Mouse (Mus musculus) naive thymus-derived CD4-positive, alpha-beta T cell, adult 2 months (primary cell): Measurements from ENCODE around the gene Uba52.

Experiments
- DNase-seq: peaks from one replicate; pipeline ENCODE4 v3.0.0-alpha.2; 2011; ENCODE audit warnings: low read depth

Uba52 gene

DNA sequence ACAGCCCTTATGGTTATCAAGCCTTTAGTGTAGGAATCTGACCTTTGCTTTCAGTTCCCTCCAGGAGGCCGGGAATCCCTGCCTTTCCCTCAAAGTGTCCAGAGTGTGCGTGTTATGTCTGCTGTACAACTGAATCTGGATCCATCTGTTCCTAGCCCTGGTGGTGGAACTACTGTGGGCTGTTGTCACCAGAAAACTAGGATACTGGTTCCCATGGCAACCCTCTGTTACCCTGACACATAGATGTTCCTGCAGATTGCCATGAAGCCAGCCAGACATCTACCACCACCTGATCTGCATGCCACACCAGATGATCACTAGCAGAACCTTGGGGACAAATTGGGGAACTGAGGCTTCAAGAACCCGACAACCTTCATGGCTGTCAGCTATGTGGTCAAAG lies 28.7 kb downstream of the Uba52 start:
- no peak for DNase-seq

DNA sequence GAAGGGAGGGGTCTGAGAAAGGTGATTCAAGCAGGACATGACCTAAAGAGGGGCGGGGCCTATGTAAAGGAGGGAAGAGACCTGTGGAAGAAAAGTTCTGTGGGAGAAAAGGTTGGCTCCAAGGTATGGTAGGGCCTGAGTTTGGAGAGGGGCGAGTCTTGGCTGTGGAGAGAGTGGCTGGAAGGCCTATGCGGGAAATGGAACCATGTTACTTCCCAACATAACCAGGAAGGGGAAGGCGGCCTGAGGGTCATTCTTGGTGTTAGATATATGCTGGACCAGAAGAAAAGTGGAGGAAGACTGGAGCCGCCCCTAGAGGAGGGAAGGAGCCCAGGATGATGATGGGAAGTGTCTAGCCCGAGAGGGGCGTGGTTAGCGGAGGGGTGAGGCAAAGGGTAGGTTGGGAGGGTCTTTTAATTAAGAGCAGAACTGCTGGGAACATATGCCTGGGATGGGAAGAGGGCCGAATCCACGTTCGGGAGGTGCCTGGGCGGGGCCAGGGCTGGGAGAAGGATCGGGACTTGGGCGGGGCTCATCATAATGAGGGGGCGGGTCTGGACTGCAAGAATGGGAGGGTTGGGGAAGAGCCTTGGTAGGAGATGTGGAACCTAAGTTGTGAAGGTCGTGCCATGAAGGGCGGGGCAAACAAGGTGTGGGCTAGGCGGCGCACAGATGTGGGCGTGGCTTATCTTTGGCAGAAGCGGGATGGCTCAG lies 33.2 kb downstream of the Uba52 start:
- peak; percentile 50 for DNase-seq

DNA sequence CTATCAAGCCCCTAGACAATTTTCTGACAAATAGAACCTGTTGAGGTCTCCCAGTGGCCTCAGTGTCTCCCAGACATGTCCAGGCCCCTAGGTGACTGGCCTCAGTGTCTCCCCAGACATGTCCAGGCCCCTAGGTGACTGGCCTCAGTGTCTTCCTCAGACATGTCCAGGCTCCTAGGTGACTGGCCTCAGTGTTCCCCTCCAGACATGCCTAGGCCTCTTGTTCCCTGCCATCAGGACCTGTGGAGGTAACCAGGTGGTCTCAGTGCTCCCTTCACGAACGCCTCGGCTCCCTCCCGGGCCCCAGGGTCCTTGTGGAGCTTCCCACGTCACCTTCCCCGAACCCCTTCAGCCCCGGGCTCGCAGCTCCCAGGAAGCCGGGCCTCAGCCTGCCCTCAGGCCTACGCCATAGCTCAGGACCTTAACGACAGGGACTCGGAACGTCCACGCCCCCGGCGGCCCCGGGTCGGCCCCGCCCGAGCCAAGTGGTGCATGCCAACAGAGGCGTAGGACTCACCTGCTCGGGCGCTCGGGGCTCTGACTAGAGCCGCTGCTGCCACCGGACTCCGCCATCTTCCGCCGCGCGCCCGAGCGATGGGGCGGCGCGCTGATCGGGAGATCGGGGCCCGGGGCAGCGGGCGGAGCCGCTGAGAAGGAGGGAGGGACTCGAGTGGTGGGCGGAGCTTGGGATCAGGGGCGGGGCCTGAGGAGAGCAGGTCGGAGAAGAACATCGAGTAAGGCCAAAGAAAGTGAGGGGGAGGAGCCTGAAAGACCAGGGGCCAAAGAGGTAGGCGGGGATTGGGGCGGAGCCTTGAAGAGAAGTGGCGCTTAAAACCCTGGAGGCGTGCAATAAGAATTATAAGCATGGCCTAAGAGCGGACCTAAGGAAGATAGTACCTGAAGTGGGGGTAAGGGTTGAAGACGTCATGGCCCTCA lies 34.0 kb downstream of the Uba52 start, which contains the start of gene Klhl26:
Gene Klhl26, minus strand, starts transcription at position 636 of the 936 bp plus-strand sequence.
- DNase-seq = peak; percentile 96

DNA sequence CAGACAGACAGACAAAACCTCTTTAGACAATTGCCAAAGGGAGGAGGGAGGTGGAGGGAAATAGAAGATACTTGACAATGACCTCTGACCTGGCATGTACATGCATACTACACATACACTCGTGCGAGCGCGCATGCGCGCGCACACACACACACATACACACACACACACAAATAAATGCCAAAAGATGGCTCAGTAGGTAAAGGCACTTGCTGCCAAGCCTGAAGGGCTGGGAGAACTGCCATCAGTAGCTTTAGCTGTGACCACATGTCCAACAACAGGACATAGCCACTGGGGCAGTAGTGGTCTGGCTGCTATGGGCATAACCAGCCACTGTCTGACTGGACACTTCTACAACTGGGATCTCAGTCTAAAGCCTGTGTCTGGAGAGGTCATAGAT lies 38.7 kb downstream of the Uba52 start:
- no peak for DNase-seq

DNA sequence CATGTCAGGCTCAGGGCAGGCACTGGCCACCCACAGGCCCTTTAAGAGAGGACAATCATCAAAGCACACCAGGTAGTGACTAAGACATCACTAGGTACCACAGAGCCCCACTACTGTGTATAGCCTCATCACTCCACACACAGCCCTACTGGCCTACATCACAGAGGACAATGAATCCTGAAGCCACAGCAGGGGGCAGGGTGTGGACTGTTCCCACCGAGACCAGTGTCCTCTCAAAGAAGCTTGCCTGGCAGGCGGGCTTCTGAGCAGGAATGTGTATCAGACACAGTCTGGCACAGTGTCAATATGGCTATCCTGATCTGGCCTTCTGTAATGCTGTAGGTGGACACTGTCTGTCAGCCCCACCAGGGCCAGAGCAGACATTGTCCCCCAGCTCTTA lies 40.7 kb downstream of the Uba52 start:
- DNase-seq = no peak

DNA sequence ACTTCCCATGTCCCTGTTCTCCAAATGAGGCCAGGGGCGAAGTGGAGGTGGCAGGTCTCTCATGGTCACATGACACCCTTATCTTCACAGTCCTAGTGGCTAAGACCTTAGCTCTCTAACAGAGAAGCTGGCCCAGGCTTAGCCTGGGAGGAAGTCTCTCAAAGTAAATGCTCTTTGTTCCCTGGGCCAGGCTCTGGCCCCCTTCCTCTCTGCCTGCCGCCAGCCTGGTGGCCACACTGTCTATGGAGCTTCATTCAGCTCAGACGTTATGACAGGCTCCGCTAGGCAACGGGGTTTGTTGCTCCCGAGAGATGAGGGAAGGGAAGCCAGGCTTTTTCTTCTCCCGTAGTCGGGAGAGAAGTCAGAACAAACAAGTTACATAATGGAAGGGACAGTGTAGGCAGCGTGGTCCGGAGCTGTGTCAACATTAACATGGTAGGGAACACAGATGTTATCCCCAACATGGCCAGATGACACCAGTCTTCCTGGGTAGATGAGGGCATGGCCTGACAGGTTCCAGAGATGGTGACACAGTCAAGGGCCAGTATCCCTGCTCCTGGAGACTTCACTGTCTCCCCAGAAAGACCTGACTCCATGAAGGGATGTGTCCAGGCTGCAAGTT lies 41.2 kb downstream of the Uba52 start:
- no peak for DNase-seq

DNA sequence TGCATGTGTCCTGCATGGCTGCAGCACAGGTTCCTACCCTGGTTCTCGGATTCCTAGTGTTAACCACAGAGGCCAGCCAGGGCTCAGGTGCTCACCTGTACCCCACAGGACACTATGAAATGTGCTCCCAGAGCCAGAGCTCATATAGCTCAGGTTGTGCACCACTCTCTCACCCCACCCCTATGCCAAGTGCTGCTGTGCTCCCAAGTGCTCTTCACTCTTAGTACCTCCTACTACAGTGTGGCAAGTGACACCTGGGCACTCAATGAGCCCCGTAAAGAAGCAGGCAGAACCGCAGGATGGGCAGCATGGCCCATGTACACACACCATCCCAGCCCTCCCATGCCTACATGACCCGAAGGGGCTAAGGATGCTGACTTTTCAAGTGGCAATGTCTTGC lies 41.9 kb downstream of the Uba52 start:
- DNase-seq = no peak

DNA sequence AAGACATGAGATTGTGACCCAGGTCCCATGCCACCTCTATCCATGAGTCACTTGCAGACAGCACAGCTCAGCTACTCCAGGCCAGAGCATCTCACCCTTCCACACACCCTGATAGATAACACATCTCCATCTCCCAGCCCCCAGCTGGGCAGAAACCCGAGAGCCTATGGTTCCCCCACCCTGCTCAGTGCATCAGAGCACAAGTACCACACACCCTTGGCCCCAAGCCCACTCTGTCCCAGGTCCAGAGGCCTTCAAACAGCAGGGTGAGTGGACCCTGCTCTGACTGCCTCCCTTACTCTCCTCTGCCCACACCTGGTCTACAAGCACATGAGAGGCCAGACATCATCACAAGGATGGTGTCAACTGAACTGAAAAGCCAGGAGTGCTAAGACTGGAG lies 42.7 kb downstream of the Uba52 start:
- DNase-seq = no peak

DNA sequence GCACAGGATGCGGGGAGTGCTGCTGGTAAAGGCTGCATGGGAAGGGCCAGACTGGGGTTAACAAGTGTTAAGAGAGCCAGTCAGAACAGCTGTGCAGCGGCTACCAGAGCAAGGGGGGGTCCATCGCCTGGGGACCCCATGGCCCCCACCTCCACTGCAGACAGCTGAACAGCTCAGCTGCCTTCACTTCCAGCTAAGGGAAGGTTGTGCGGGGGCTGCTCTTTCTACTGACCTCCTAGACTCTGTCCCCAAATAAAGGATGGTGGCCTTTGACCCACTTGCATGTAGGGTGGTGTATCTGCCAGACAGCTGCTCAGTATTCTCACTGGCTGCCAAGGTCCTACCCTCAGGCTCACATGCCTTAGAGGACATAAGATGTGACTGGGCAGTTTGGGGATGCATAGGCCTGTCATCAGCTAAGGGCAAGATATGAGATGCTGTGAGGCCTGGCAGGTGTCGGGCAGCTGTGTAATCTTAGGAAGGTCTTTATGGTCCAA lies 43.3 kb downstream of the Uba52 start:
- no peak for DNase-seq

DNA sequence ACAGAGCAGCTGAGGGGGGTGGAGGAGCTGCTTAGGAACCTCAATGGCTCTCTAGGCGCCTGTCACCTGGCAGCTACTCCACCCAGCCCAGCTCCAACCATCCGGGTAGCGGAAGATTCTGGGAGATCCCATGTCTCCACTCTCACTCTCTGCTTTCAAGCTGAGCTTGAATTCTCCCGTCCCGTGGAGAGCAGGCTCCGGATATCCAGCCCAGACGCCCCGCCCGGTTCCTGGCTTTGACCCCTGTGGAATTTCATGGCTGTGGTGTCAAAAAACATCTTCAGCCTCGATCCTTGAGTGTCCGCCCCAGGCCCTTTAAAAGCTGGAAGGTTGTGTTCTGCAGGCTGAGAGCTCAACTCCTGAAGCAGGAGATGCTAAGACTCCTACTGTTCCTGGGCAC lies 43.8 kb downstream of the Uba52 start:
- DNase-seq = no peak

DNA sequence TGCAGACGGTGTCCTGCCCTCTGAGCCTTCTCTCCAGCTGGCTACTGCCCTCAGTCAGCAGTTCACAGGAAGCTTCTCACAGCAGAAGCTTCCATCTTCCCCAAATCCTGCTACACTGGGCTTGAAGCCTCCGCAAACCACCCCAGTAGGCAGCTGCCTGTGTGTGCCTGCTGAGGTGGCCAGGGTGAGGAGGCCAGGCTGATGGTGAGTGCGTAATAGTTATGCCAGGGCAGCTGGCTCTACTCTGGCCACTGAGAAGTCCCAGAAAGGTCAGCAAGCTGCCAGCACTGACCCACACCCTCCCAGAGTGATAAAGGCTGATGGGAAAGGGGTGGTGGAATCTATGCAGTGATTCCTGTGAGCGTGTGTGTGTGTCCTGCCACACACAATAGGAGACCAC lies 44.3 kb downstream of the Uba52 start:
- no peak for DNase-seq

DNA sequence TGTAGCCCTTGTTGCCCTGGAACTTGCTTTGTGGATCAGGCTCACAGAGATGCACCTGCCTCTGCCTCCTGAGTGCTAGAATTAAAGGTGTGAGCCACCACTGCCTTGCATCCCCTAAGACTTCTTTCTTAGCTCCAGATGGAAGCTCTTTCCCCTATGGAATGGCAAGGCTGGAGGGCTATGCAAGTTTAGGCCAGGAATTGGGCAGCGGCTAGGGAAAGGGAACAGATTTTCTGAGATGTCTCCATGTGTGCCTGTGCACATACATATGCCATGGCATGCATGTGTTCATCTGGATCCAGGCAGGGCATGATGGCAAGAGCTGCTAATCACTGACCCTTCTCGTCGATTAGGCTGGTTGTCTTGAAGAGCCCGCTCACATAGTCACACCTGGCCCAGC lies 44.9 kb downstream of the Uba52 start:
- DNase-seq = no peak

DNA sequence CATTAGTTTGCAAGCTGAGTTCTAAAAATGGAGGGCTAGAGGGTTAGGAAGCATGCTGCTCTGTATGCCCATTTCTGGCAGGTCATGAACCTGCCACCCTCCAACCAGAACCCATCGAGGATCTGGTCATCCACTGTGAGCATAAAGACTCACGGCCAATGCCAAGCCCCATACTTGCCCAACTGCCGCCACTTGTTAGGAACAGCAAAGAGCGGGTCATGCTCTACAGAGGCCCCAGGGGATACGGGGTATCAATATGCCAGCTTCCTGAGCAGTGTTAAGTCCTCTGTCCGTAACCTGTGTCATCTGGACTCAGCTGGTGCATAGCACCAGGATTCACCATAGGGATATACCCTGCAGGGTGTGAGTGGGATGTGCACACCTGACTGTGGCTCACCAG lies 46.4 kb downstream of the Uba52 start:
- DNase-seq = no peak

DNA sequence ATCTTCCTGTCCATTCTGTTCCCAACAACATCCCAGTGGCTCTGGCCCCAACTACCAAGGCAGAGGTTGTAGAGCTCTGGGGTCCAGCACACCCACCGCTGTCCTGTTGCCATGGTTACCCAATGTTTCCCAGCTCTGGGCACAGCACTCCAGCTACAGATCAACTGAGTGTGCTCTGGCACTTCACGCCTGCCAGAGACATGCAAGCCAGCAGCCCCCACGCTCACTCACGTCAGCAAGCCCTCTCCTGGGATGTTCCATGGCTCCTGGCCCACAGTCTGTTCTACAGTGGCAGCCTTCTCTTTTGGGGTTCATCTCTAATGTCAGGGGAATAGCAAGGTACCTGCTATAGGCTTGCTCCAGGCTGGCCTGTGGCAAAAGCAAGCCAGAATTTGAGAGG lies 47.3 kb downstream of the Uba52 start:
- no peak for DNase-seq

DNA sequence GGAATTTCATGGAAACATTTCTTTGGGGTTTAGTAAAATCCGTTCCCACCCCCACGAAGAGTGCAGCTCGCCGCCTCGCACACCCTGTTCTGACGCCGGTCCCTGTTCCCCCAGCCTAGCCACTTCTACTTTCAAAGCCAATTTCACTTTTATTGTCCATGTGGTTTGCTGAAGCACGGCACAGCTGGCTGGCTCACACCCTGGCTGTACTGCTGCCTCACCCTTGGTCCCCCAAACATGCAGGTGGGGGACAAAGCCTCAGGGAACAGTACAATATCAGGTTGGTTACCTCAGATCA lies 48.1 kb downstream of the Uba52 start:
- no peak for DNase-seq

DNA sequence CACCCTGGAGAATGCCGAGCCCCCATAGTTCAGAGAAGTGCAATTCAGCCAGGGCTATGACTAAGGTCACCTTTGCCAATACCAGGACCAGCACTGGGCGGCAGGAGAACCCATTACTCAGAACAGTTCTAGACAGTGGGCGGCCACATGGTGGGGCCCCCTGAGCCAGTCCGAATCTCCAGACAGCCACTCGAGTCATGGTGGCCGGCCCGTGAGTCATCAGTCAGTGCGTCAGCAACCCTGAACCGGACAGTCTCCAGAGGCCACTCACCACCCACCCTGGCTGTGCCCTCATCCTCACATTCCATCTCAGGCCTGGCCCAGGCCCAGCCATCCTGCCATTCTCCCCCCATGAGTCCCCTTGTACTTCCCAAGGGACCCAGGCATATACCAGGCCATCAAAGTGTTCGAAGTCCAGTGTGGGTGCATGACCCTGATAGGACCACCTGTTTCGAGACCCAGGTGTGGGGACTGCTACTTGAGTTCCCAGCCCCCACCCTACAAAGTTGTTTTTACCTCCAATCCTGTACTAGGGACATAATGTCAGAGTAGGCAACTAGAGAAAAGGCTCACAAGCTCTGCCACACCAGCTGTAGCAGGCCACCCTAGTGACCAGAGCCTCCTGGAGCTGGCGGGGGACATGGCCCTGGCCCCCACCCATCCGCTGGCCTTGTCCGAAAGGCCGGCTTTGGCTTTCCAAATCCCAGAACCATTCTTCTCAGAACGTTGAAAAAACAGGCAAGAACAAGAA lies 48.7 kb downstream of the Uba52 start:
- DNase-seq = no peak

DNA sequence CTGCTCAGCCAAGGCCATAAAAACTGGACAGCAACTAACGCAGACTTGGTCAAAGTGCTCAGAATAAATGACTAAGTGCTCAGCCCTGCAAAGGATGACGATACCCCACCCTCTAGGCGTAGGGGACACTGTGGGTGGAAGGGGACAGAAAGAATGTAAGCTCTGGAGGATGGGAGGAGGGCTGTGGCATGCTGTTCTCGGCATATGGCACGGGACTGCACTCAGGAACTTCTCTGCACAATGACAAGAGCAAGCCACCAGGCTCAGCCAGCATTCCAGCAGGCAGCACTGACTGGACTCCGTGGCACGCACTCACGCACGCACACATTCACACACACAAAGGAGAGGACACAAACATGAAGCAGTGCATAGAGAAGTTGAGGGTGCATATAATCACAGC lies 50.0 kb downstream of the Uba52 start:
- DNase-seq = no peak

DNA sequence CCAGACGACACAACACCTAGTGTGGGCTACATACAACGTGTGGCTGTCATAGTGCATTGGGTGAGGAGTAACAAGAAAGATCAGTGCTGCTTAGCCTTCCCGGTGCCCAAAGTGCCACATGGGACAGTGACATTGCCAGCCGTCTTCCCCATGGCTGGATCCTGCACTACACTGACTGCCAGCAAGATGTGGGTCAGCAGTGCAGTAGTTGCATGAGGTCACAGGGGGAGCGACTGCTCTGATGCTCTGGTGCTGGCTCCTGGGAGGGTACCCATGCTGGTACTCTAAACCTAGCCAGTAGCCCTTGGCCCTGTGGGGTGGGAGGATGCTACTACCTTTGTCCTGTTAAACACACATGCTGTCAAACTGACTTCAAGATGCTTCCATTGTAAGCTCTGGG lies 50.4 kb downstream of the Uba52 start:
- no peak for DNase-seq

DNA sequence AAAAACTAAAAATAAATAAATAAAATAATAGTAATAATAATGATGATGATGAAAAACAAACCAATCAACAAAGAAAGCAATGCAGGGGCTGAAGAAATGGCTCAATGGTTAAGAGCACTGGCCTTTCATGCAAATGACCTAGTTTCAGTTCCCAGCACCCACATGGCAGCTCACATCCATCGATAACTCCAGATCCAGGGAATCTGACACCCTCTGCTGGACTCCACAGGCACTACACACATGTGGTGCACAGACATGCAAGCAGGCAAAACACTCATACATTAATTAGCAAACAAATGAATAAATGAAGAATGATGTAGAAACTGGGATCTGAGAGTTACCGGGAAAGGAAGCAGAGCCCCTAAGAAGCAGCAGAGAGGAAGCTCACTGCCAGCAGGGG lies 51.0 kb downstream of the Uba52 start:
- no peak for DNase-seq

DNA sequence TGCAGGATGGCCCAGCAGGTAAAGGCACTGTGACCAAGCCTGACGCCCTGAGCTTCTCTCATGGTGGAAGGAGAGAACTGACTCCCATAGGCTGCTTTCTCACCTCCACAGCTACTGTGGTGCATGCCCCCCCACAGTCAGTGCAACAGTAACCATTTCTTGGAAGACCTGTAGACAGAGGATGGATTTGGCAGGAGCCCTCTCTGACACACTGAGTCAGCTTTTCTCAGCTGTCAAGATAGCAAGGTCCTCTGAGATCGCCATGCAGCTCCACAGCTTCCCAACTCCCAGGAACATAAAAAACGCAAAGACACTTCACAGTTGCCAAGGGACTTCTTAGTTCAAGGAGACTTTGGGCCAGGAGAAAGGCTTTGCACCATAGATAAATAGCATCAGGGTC lies 52.1 kb downstream of the Uba52 start:
- no peak for DNase-seq
